Mouse (Mus musculus) activated CD4-positive, CD25-positive, alpha-beta regulatory T cell, adult 4 months (primary cell): ENCODE results near the gene Car12. TPM values are rescaled to one million over a fixed set of nuclear protein-coding genes. Genes with fewer than 3 reads are reported as not detected.

Experiments
- ATAC-seq: one replicate; pipeline ENCODE4 v1.8.0; 2017
- polyA plus RNA-seq, 2 experiments: library from polyadenylated mRNA; unstranded; fragments of 100-300 nt; shearing (Covaris generic); gene quantifications; one replicate each; pipeline ENCODE4 v1.2.1; 2017

Gene Car12
- polyA plus RNA-seq: 10 to 100 TPM in 1 of 2 experiments, 1 to 10 TPM in 1; 9.0 to 11.3 TPM

GRCm38 (mm10) chr9:66713135-66714021 lies at the start of gene Car12:
TSS of gene Car12 (plus strand) at chr9:66713686.
- peak; percentile 81 for ATAC-seq

- no peak for ATAC-seq
These were observed 49.7 kb upstream of the Car12 start for GRCm38 (mm10) chr9:66663764-66664163.

DNA sequence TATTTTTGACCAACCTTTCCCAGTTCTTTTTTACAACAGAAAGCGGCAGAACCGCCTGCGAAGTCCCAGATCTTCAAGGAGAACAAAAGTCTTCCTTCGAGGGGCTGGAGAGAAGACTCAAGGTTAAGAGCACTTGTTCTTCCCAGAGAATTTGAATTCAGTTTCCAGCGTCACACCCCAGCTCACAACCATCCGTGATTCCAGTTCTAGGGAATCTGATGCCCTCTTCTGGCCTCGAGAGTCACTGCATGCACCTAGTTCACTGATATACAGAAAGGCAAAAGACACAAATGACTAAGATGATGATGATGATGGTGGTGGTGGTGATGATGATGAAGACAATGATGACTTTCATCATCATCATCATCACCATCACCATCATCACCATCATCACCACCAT lies 48.9 kb upstream of the Car12 start:
- ATAC-seq: no peak

- ATAC-seq: no peak
These were observed 47.3 kb upstream of the Car12 start for GRCm38 (mm10) chr9:66666153-66666552.

- ATAC-seq: no peak
These were observed 46.4 kb upstream of the Car12 start for GRCm38 (mm10) chr9:66667046-66667445.

GRCm38 (mm10) chr9:66667868-66668267 lies 45.6 kb upstream of the Car12 start:
- no peak for ATAC-seq

GRCm38 (mm10) chr9:66669561-66670078 lies 43.9 kb upstream of the Car12 start:
- ATAC-seq: no peak

DNA sequence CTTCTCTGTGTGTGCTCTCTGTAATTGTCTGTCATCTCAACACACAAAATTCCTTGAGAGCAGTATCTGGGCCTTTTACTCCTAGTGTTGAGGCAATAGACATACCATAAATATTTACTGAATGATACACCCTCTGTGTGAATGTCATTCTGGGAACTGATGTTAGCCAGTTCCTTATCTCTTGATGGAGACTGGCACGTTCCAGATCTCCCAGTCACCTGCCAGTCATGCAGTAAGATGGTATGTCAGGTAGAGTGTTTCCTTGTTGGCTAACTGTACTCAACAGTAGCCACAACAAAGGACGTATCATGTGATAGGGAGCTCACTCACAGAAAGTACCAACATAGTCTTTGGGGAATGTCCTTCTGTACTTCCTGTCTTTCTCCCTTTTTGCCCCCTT lies 39.7 kb upstream of the Car12 start:
- ATAC-seq: no peak

- no peak for ATAC-seq
These were observed 37.9 kb upstream of the Car12 start for GRCm38 (mm10) chr9:66675566-66675965.

- ATAC-seq: peak; percentile 86
These were observed 33.4 kb upstream of the Car12 start for GRCm38 (mm10) chr9:66680102-66680501.

- peak; percentile 51 for ATAC-seq
These were observed 30.7 kb upstream of the Car12 start for GRCm38 (mm10) chr9:66682822-66683221.

DNA sequence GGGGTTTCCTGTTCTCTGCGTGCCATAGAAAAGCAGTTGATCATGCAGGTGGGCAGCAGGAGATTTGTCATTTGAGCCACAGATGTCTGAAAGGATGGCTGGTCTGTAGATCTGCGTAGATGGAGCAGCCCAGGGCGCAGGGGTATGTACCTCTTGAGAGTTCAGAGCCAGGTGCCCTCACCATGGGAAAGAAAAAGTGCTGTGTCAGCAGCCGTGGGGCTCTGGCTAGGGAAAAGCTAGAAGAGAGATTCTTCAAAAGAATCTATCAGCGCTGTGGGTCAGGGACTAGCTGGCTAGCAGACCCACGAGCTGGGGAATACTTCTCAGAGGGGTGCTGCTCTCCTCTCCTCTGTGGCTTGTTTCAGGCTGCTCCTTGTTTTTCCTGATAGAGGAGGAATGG lies 27.8 kb upstream of the Car12 start:
- no peak for ATAC-seq

- ATAC-seq: no peak
These were observed 25.8 kb upstream of the Car12 start for GRCm38 (mm10) chr9:66687713-66688112.

DNA sequence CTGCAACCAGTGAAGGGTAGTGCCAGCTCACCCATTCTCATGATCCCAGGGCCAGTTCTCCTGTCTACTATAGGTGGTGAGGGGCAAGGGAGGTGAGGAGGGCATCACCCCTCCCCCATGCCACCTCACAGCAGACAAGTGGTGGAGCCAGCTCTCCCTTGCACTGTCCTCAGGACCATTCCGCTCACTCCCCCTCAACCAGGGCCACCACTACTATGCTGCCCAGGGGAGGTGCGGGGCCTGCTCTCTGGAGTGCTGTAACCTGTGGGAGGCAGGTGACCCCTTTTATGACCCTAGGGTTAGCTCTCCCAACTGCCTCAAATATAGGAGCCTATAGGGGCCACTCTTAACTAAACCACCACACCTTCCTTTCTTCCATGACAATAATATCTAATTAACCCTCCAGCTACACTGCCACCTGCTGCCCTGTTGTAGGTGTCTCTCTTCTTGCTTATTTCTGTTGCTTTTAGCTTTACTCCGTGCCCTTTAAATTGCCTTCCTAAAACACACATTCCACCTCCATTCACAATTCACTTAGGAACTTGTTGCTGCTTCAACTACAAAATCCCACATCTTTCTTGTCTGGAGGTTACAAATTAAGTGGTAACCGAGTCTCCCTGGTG lies 21.7 kb upstream of the Car12 start:
- ATAC-seq: peak; percentile 19

GRCm38 (mm10) chr9:66697355-66698140 lies 15.9 kb upstream of the Car12 start:
- ATAC-seq: no peak

GRCm38 (mm10) chr9:66699748-66700147 lies 13.7 kb upstream of the Car12 start:
- ATAC-seq: no peak

DNA sequence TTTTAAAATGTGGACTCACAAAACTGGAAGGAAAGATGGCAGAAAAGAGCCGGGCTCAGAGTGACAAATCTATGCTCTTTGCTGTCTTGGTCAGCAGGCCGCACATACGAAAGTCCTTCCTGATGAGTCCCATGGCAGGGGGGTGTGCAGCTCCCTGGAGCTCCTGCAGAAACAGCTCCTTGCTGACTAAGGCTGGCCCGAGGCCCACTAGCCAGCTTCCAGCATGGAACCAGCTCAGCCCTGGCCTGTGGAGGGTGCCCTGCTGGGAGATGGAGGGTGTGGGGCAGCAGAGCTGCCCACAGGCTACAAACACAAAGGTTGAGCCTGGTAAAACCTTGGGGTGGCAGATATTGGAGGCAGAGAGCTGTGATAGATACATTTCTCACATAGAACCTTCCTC lies 10.5 kb upstream of the Car12 start:
- no peak for ATAC-seq

- peak; percentile 66 for ATAC-seq
These were observed 8.1 kb upstream of the Car12 start for GRCm38 (mm10) chr9:66705354-66705753.

- ATAC-seq: peak; percentile 82
These were observed 7.7 kb upstream of the Car12 start for GRCm38 (mm10) chr9:66705766-66706165.

GRCm38 (mm10) chr9:66708054-66708772 lies 5.3 kb upstream of the Car12 start:
- no peak for ATAC-seq

DNA sequence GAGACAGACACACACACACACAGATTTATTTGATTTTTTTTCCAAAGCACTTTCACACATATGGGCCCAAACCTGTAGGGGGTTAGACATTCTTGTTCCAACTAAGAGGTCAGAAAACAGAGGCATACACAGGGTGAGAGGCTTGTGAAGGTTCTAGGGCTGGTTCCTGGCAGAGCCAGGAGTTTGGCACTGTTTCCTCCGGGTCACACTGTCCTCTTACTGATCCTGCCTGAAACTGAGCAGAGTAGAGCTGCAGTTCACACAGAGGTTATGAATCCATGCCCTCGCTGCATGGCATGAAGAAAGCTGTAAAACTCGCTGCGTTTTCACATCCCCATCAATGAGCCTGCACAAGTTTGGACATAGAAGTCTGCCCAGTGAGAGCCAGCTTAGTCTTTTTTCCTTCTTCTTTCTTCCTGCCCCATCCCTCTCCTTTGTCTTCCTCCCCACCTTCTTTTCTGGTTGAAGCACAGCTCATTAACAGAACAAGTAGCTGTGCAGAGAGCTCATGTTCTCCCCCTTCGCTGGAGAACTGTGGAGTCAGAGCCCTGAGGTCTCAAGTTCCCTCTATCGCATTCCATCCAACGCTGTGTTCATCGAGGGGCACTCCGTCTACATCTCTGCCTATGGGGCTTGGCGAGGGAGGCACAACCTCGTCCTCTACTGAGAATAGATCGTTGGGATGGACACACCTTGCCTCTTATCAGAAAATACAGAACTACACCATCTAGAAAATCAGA lies 4.5 kb upstream of the Car12 start:
- ATAC-seq: no peak

GRCm38 (mm10) chr9:66710626-66711025 lies 2.9 kb upstream of the Car12 start:
- no peak for ATAC-seq
